Mouse (Mus musculus) granulocyte monocyte progenitor cell, adult 5-6 weeks (primary cell): ENCODE data around the gene Tacc2. TPM values are rescaled to one million over a fixed set of nuclear protein-coding genes. Genes with fewer than 3 reads are reported as not detected.

Experiments
- ATAC-seq: replicated peaks from 2 replicates; pipeline ENCODE4 v1.8.0; 2016; ENCODE audit warnings: mild to moderate bottlenecking, moderate TSS enrichment, inconsistent platforms; ENCODE audit not compliant: poor library complexity, severe bottlenecking
- total RNA-seq, 2 experiments: library from RNA; stranded (forward) in 1 of 2; stranded (reverse) in 1 of 2; fragments of 200-712, 200-1000 nt in 1 of 2; fragments of >200 nt in 1 of 2; fragmentation: Nextera tagmentation in 1 of 2; gene quantifications; 2 replicates each; pipeline ENCODE4 v1.2.3; 2014 to 2017

Gene Tacc2
- total RNA-seq, 2 experiments from 2014 or later = 3.7 to 10.9 TPM

GRCm38 (mm10) chr7:130711851-130712250, 134.6 kb downstream of the Tacc2 start:
- ATAC-seq = no peak

- ATAC-seq = no peak
Observed at GRCm38 (mm10) chr7:130713319-130713718, 136.1 kb downstream of the Tacc2 start.

GRCm38 (mm10) chr7:130715467-130715866, 138.2 kb downstream of the Tacc2 start:
- ATAC-seq = no peak

GRCm38 (mm10) chr7:130716341-130716740, 139.1 kb downstream of the Tacc2 start:
- no peak for ATAC-seq

GRCm38 (mm10) chr7:130716989-130717388, 139.8 kb downstream of the Tacc2 start:
- ATAC-seq = no peak

GRCm38 (mm10) chr7:130719931-130720598, 142.8 kb downstream of the Tacc2 start:
- no peak for ATAC-seq

- ATAC-seq = no peak
Observed at GRCm38 (mm10) chr7:130720646-130721335, 143.6 kb downstream of the Tacc2 start.

GRCm38 (mm10) chr7:130726185-130726584, 148.9 kb downstream of the Tacc2 start:
- no peak for ATAC-seq

GRCm38 (mm10) chr7:130726724-130727422, 149.6 kb downstream of the Tacc2 start:
- ATAC-seq = no peak

- ATAC-seq = no peak
Observed at GRCm38 (mm10) chr7:130727560-130727959, 150.3 kb downstream of the Tacc2 start.

- no peak for ATAC-seq
Observed at GRCm38 (mm10) chr7:130731792-130732191, 154.6 kb downstream of the Tacc2 start.

- no peak for ATAC-seq
Observed at GRCm38 (mm10) chr7:130732908-130733307, 155.7 kb downstream of the Tacc2 start.

- no peak for ATAC-seq
Observed at GRCm38 (mm10) chr7:130733423-130733822, 156.2 kb downstream of the Tacc2 start.

GRCm38 (mm10) chr7:130734195-130734787, 157.1 kb downstream of the Tacc2 start:
- ATAC-seq = no peak

GRCm38 (mm10) chr7:130741099-130741498, 163.9 kb downstream of the Tacc2 start:
- no peak for ATAC-seq

GRCm38 (mm10) chr7:130743239-130744025, 166.2 kb downstream of the Tacc2 start:
- ATAC-seq = no peak

- ATAC-seq = no peak
Observed at GRCm38 (mm10) chr7:130749165-130749564, 171.9 kb downstream of the Tacc2 start.

GRCm38 (mm10) chr7:130750752-130751490, 173.7 kb downstream of the Tacc2 start:
- ATAC-seq = no peak

- ATAC-seq = no peak
Observed at GRCm38 (mm10) chr7:130751678-130752077, 174.4 kb downstream of the Tacc2 start.
